Mouse (Mus musculus) MEL (cell line): ENCODE measurements around the gene Mycbp2. TPM values are rescaled to one million over a fixed set of nuclear protein-coding genes. Genes with fewer than 3 reads are reported as not detected.

Experiments used
- DNase-seq: peaks from one replicate; pipeline ENCODE4 v3.0.0; 2011; ENCODE audit warnings: low read depth, low spot score
- H3K27ac ChIP-seq: 2 replicates; pipeline ENCODE4 v1.5.1; 2012; ENCODE audit warnings: low read depth, mild to moderate bottlenecking, control low read depth, low read length, moderate library complexity; ENCODE audit not compliant: control insufficient read depth
- H3K27me3 ChIP-seq, 2 experiments: fragments of 150-350 bp in 1 of 2; sonication (generic) in 1 of 2; 2 replicates each; pipeline ENCODE4 v1.6.1; 2012; ENCODE audit warnings: low read length in 2 of 2, mild to moderate bottlenecking in 2 of 2, improper control_type of control experiment in 1 of 2, moderate library complexity in 1 of 2; ENCODE audit not compliant: insufficient read depth in 2 of 2, control insufficient read depth in 1 of 2
- H3K36me3 ChIP-seq, 2 experiments: 2 replicates each; pipeline ENCODE4 v1.6.1; 2012 to 2014; ENCODE audit warnings: low read length in 2 of 2, improper control_type of control experiment in 1 of 2, inconsistent platforms in 1 of 2, mild to moderate bottlenecking in 1 of 2; ENCODE audit not compliant: insufficient read depth in 2 of 2, control insufficient read depth in 1 of 2
- H3K4me1 ChIP-seq, 2 experiments: fragments of 150-350 bp in 1 of 2; sonication (generic) in 1 of 2; 2 replicates each; pipeline ENCODE4 v1.6.1; 2012; ENCODE audit warnings: low read length in 2 of 2, improper control_type of control experiment in 1 of 2, mild to moderate bottlenecking in 1 of 2; ENCODE audit not compliant: insufficient read depth in 2 of 2, control insufficient read depth in 1 of 2
- H3K4me3 ChIP-seq, 2 experiments: fragments of 150-350 bp in 1 of 2; sonication (generic) in 1 of 2; 2 replicates each; pipeline ENCODE4 v1.5.1; 2012; ENCODE audit warnings: low read depth in 2 of 2, low read length in 2 of 2, mild to moderate bottlenecking in 2 of 2, moderate library complexity in 2 of 2, control low read depth in 1 of 2, improper control_type of control experiment in 1 of 2; ENCODE audit not compliant: control insufficient read depth in 1 of 2, insufficient read depth in 1 of 2
- H3K79me2 ChIP-seq: 2 replicates; pipeline ENCODE4 v1.6.1; 2012; ENCODE audit warnings: mild to moderate bottlenecking, low read length, moderate library complexity; ENCODE audit not compliant: control insufficient read depth, poor library complexity, insufficient read depth
- H3K9ac ChIP-seq: 2 replicates; pipeline ENCODE4 v1.6.1; 2012; ENCODE audit warnings: low read depth, mild to moderate bottlenecking, control low read depth, low read length, moderate library complexity; ENCODE audit not compliant: control insufficient read depth, poor library complexity, severe bottlenecking
- H3K9me3 ChIP-seq: fragments of 150-350 bp; sonication (generic); replicated peaks from 2 replicates; pipeline ENCODE4 v1.6.1; 2012; ENCODE audit warnings: mild to moderate bottlenecking, low read length, improper control_type of control experiment, moderate library complexity; ENCODE audit not compliant: insufficient read depth
- CHD1 ChIP-seq: IDR thresholded peaks from 2 replicates; pipeline ENCODE4 v1.6.1; 2012; ENCODE audit warnings: low read depth, mild to moderate bottlenecking, inconsistent platforms, low read length, improper control_type of control experiment
- CTCF ChIP-seq, 3 experiments: IDR thresholded peaks in 2 of 3; conservative IDR thresholded peaks in 1 of 3; 2 replicates each; pipeline ENCODE4 v1.5.1; 2011 to 2012; ENCODE audit warnings: low read length in 3 of 3, low read depth in 2 of 3, mild to moderate bottlenecking in 2 of 3, improper control_type of control experiment in 1 of 3, inconsistent platforms in 1 of 3, mixed read lengths in 1 of 3, moderate library complexity in 1 of 3; ENCODE audit not compliant: control insufficient read depth in 1 of 3, insufficient read depth in 1 of 3, poor library complexity in 1 of 3, severe bottlenecking in 1 of 3
- E2F4 ChIP-seq: IDR thresholded peaks from 2 replicates; pipeline ENCODE4 v1.6.1; 2011; ENCODE audit warnings: low read depth, low read length, improper control_type of control experiment, borderline replicate concordance
- EP300 ChIP-seq, 2 experiments: IDR thresholded peaks; 2 replicates each; pipeline ENCODE4 v1.6.1; 2011; ENCODE audit warnings: improper control_type of control experiment in 2 of 2, low read length in 2 of 2, low read depth in 1 of 2, mild to moderate bottlenecking in 1 of 2
- MYB ChIP-seq: IDR thresholded peaks from 2 replicates; pipeline ENCODE4 v1.6.1; 2011; ENCODE audit warnings: mild to moderate bottlenecking, low read depth, low read length, improper control_type of control experiment
- NELFE ChIP-seq: IDR thresholded peaks from 2 replicates; pipeline ENCODE4 v1.6.1; 2011; ENCODE audit warnings: low read depth, low read length, improper control_type of control experiment
- POLR2A ChIP-seq, 2 experiments: IDR thresholded peaks; 2 replicates each; pipeline ENCODE4 v1.6.1; 2011 to 2012; ENCODE audit warnings: low read length in 2 of 2, mild to moderate bottlenecking in 2 of 2, control low read depth in 1 of 2, improper control_type of control experiment in 1 of 2, low read depth in 1 of 2, moderate library complexity in 1 of 2; ENCODE audit not compliant: control insufficient read depth in 1 of 2, insufficient read depth in 1 of 2, poor library complexity in 1 of 2
- SIN3A ChIP-seq: IDR thresholded peaks from 2 replicates; pipeline ENCODE4 v1.6.1; 2012; ENCODE audit warnings: low read length, improper control_type of control experiment, inconsistent platforms
- TAL1 ChIP-seq: IDR thresholded peaks from 2 replicates; pipeline ENCODE4 v1.6.1; 2012; ENCODE audit warnings: mild to moderate bottlenecking, inconsistent platforms, low read length, moderate library complexity, mixed read lengths
- ZC3H11A ChIP-seq: IDR thresholded peaks from 2 replicates; pipeline ENCODE4 v1.6.1; 2012; ENCODE audit warnings: low read depth, mild to moderate bottlenecking, inconsistent platforms, low read length, improper control_type of control experiment
- ZKSCAN1 ChIP-seq: IDR thresholded peaks from 2 replicates; pipeline ENCODE4 v1.6.1; 2012; ENCODE audit warnings: low read depth, mild to moderate bottlenecking, inconsistent platforms, low read length, improper control_type of control experiment, moderate library complexity
- ZMIZ1 ChIP-seq: IDR thresholded peaks from 2 replicates; pipeline ENCODE4 v1.6.1; 2012; ENCODE audit warnings: low read depth, mild to moderate bottlenecking, inconsistent platforms, low read length, improper control_type of control experiment, moderate library complexity
- ZNF384 ChIP-seq: IDR thresholded peaks from 2 replicates; pipeline ENCODE4 v1.6.1; 2012; ENCODE audit warnings: low read depth, mild to moderate bottlenecking, inconsistent platforms, low read length, improper control_type of control experiment
- polyA plus RNA-seq, 2 experiments: library from polyadenylated mRNA; stranded (reverse) in 1 of 2; unstranded in 1 of 2; fragments of >175 nt in 1 of 2; fragments of >200 nt in 1 of 2; gene quantifications; 2 replicates each; pipeline versions ENCODE4 v1.2.1 to v1.2.4; 2012; ENCODE audit warnings: low replicate concordance in 2 of 2, low read depth in 1 of 2; ENCODE audit not compliant: insufficient read length in 2 of 2, insufficient read depth in 1 of 2, missing spikeins in 1 of 2
- total RNA-seq: library from RNA; depleted of rRNA; stranded (reverse); fragments of 300-350 nt; gene quantifications from 2 replicates; pipeline ENCODE4 v1.2.3, GENCODE M21; 2012

Mycbp2 gene
- total and polyA plus RNA-seq, 3 experiments: 9.1 to 28.0 (median 23.4) TPM

DNA sequence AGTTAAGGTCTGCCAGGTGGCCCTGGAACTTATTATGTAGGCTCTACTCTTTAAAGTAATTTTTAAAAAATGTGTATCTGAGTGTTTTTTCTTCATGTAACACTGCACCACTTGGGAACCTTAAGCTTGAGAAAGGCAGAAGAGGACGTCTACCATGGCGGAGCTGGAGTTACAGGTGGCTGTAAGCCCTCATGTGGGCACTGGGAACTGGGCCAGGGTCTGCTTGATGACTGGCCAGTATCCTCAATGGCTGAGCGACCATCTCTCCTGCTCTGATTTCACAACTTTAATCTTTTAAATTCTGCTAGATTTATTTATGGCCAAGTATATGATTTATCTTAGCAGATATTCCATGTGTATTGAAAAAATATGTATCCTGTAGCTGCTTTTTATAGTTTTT is 124.9 kb downstream of the Mycbp2 start:
- no peak overlapping the region for H3K4me3 ChIP-seq
- no peaks in the 10 kb centered on the region for H3K4me1 ChIP-seq
- TF ChIP-seq E2F4 (no peak), POLR2A (IDR thresholded peaks at IDR 0.05; ENCODE audit: control insufficient read depth in 1 of 2, insufficient read depth in 1 of 2, low read depth in 1 of 2, low read length in 2 of 2, poor library complexity in 1 of 2) (no peak), EP300 (IDR thresholded peaks at IDR 0.05; ENCODE audit: low read depth in 1 of 2, low read length in 2 of 2) (no peak), ZNF384 (no peak)
- H3K36me3 ChIP-seq: peaks cover 0 to 8% of the 10 kb centered on the region in 2 experiments; a peak in 2 of 4 replicates
- H3K79me2 ChIP-seq: no peaks in the 10 kb centered on the region
- no peaks in the 10 kb centered on the region for H3K27me3 ChIP-seq
- H3K27ac ChIP-seq: no peak overlapping the region
- H3K9ac ChIP-seq: no peak overlapping the region
- no peaks in the 10 kb centered on the region for H3K9me3 ChIP-seq
- DNase-seq: no peak

DNA sequence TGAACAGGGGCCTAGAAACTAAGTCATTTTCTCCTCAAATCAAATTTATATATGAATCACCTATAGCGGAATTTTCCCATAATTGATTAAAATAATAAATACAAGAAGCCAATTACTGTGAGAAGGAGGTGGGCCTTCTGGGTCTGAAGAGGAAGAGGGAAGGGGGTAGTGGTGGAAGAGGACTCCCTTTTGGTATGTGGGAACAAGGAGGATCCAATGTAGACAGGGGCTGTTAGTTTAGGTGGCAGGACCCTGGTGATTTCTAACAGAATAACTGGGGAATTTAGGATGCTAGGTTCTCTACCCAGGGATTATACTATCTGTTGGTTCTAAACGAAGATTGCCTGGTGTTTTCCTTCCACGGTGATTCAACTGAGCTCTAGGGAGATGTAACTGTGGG is 130.3 kb downstream of the Mycbp2 start:
- TF ChIP-seq CTCF (IDR thresholded peaks at IDR 0.05 in 2 of 3, conservative IDR thresholded peaks at IDR 0.05 in 1 of 3; ENCODE audit: control insufficient read depth in 1 of 3, insufficient read depth in 1 of 3, low read depth in 2 of 3, low read length in 3 of 3, poor library complexity in 1 of 3, severe bottlenecking in 1 of 3) (no peak), ZC3H11A (no peak), ZKSCAN1 (no peak), CHD1 (no peak), POLR2A (IDR thresholded peaks at IDR 0.05; ENCODE audit: control insufficient read depth in 1 of 2, insufficient read depth in 1 of 2, low read depth in 1 of 2, low read length in 2 of 2, poor library complexity in 1 of 2) (no peak), TAL1 (no peak), MYB (no peak), SIN3A (no peak)
- Histone ChIP-seq H3K9ac (no peak overlapping the region), H3K4me3 (no peak overlapping the region), H3K27me3 (no peaks in the 10 kb centered on the region), H3K27ac (no peak overlapping the region), H3K9me3 (no peaks in the 10 kb centered on the region), H3K79me2 (no peaks in the 10 kb centered on the region), H3K4me1 (no peaks in the 10 kb centered on the region), H3K36me3 (peaks cover 0 to 10% of the 10 kb centered on the region in 2 experiments; a peak in 2 of 4 replicates)
- DNase-seq: no peak

DNA sequence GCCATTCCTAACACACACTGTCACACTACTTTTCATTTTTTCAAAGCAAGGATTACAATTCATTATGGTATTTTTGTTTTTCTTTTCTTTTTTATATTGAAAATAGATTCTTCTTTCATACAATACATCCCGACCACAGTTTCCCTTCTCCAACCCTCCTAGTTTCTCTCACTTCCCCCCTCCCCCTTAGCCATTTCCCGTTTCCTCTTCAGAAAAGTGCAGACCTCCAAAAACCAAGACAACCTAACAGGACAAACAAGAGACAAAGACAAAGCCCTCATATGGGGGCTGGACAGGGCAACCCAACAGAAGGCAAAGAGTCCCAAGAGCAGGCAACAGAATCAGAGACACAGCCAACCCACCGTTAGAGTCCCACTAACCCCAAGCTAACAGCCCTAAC is 160.0 kb downstream of the Mycbp2 start:
- Histone ChIP-seq H3K36me3 (peaks cover 0 to 12% of the 10 kb centered on the region in 2 experiments; a peak in 3 of 4 replicates), H3K4me3 (no peak overlapping the region), H3K4me1 (no peaks in the 10 kb centered on the region), H3K79me2 (no peaks in the 10 kb centered on the region), H3K9ac (no peak overlapping the region), H3K27ac (no peak overlapping the region), H3K27me3 (no peaks in the 10 kb centered on the region), H3K9me3 (no peaks in the 10 kb centered on the region)
- no peak for DNase-seq
- TF ChIP-seq ZMIZ1: no peak
- no peak for TF ChIP-seq NELFE
